Mouse (Mus musculus) heart, embryonic 16.5 days (tissue): ENCODE results near the gene Rpp38. TPM values are rescaled to one million over a fixed set of nuclear protein-coding genes. Genes with fewer than 3 reads are reported as not detected.

Experiments
- ATAC-seq: fragments of 200-750 bp; cut with Nextera tagmentation; replicated peaks from 2 replicates; pipeline ENCODE4 v1.8.0; 2017; ENCODE audit warnings: moderate number of reproducible peaks; ENCODE audit not compliant: insufficient read depth, low FRiP score; ENCODE audit errors: extremely low read depth
- H3K27ac ChIP-seq: fragments of 300-500 bp; sonication (generic); 2 replicates; pipeline ENCODE4 v1.5.1; 2014; ENCODE audit warnings: mild to moderate bottlenecking, low read length, control low read depth, moderate library complexity
- H3K27me3 ChIP-seq: fragments of 300-500 bp; sonication (generic); 2 replicates; pipeline ENCODE4 v1.6.1; 2014; ENCODE audit warnings: low read length, mixed read lengths; ENCODE audit not compliant: control insufficient read depth, insufficient read depth
- H3K36me3 ChIP-seq: fragments of 300-500 bp; sonication (generic); 2 replicates; pipeline ENCODE4 v1.6.1; 2014; ENCODE audit not compliant: control insufficient read depth, insufficient read depth
- H3K4me1 ChIP-seq: fragments of 300-500 bp; sonication (generic); 2 replicates; pipeline ENCODE4 v1.6.1; 2014; ENCODE audit warnings: low read length, mixed read lengths; ENCODE audit not compliant: control insufficient read depth, insufficient read depth
- H3K4me2 ChIP-seq: fragments of 300-500 bp; sonication (generic); 2 replicates; pipeline ENCODE4 v1.6.1; 2014; ENCODE audit warnings: low read depth, mild to moderate bottlenecking, control low read depth, low read length
- H3K4me3 ChIP-seq: fragments of 300-500 bp; sonication (generic); 2 replicates; pipeline ENCODE4 v1.5.1; 2014; ENCODE audit warnings: mild to moderate bottlenecking, control low read depth, low read length
- H3K9ac ChIP-seq: fragments of 300-500 bp; sonication (generic); 2 replicates; pipeline ENCODE4 v1.6.1; 2014; ENCODE audit warnings: low read length, control low read depth
- H3K9me3 ChIP-seq: fragments of 300-500 bp; sonication (generic); replicated peaks from 2 replicates; pipeline ENCODE4 v1.6.1; 2016; ENCODE audit warnings: low read length; ENCODE audit not compliant: control insufficient read depth
- WGBS: fragments of 180-500 bp; shearing (Covaris S2); extraction: QIAGEN DNeasy Blood & Tissue Kit; methylation state at CpG from one replicate; pipeline ENCODE4 v1.1.7; 2014; 5-methylcytosine and 5-hydroxymethylcytosine counted together
- polyA plus RNA-seq: library from polyadenylated mRNA; unstranded; fragments of >200 nt; fragmentation: Nextera tagmentation; extraction: Ambion mirVana; gene quantifications from 2 replicates; pipeline ENCODE4 v1.2.1, GENCODE M21; 2015

Gene Rpp38
- polyA plus RNA-seq, 1 experiment from 2014 or later: 11.9 TPM

GRCm38 (mm10) chr2:3335611-3336301 is 3.3 kb upstream of the Rpp38 start, which contains the start of gene Acbd7:
TSS of gene Acbd7 (plus strand) at chr2:3336168.
- Histone ChIP-seq H3K36me3 (no peaks in the 10 kb centered on the region), H3K4me1 (peaks cover 17% of the 10 kb centered on the region), H3K27me3 (no peaks in the 10 kb centered on the region), H3K9me3 (no peaks in the 10 kb centered on the region), H3K4me3 (peak within 1 kb of the TSS; percentile 50), H3K9ac (peak within 1 kb of the TSS; percentile 9), H3K27ac (no peak within 1 kb of the TSS), H3K4me2 (peak within 1 kb of the TSS; percentile 66)
- WGBS: 4% methylated on average over 20 of the region's 20 CpGs
- no peak for ATAC-seq

GRCm38 (mm10) chr2:3333761-3334160 is 1.3 kb upstream of the Rpp38 start:
- WGBS: 85% methylated on average over 12 of the region's 12 CpGs
- Histone ChIP-seq H3K9me3 (no peaks in the 10 kb centered on the region), H3K4me3 (no peak overlapping the region), H3K4me2 (no peak overlapping the region), H3K9ac (no peak overlapping the region), H3K36me3 (peaks cover 6% of the 10 kb centered on the region), H3K27ac (no peak overlapping the region), H3K27me3 (no peaks in the 10 kb centered on the region), H3K4me1 (peaks cover 18% of the 10 kb centered on the region)
- no peak for ATAC-seq

GRCm38 (mm10) chr2:3332056-3332455 is 387 bp downstream of the Rpp38 start:
- peak overlapping the region; percentile 89 for H3K9ac ChIP-seq
- peak overlapping the region; percentile 93 for H3K4me2 ChIP-seq
- H3K4me3 ChIP-seq: peak overlapping the region; percentile 82
- under 1% methylated on average over 21 of the region's 21 CpGs for WGBS
- peaks cover 18% of the 10 kb centered on the region for H3K4me1 ChIP-seq
- no peaks in the 10 kb centered on the region for H3K27me3 ChIP-seq
- peaks cover 14% of the 10 kb centered on the region for H3K36me3 ChIP-seq
- ATAC-seq: no peak
- peak overlapping the region; percentile 76 for H3K27ac ChIP-seq
- no peaks in the 10 kb centered on the region for H3K9me3 ChIP-seq

GRCm38 (mm10) chr2:3331071-3331703 is 1.3 kb downstream of the Rpp38 start:
- no peak overlapping the region for H3K27ac ChIP-seq
- no peak for ATAC-seq
- peak overlapping the region; percentile 93 for H3K4me2 ChIP-seq
- H3K9me3 ChIP-seq: no peaks in the 10 kb centered on the region
- H3K36me3 ChIP-seq: peaks cover 15% of the 10 kb centered on the region
- WGBS: 64% methylated on average over 5 of the region's 5 CpGs
- peak overlapping the region; percentile 82 for H3K4me3 ChIP-seq
- no peaks in the 10 kb centered on the region for H3K27me3 ChIP-seq
- H3K9ac ChIP-seq: peak overlapping the region; percentile 89
- H3K4me1 ChIP-seq: peaks cover 18% of the 10 kb centered on the region

- peaks cover 41% of the 10 kb centered on the region for H3K36me3 ChIP-seq
- no peak for ATAC-seq
Observed at GRCm38 (mm10) chr2:3327351-3327750, 5.1 kb downstream of the Rpp38 start.

GRCm38 (mm10) chr2:3326547-3326946 is 5.9 kb downstream of the Rpp38 start:
- ATAC-seq: no peak
- no peak overlapping the region for H3K27ac ChIP-seq
- peaks cover 42% of the 10 kb centered on the region for H3K36me3 ChIP-seq
- 44% methylated on average over 1 of the region's 1 CpGs for WGBS
- H3K4me1 ChIP-seq: peaks cover 9% of the 10 kb centered on the region
- no peaks in the 10 kb centered on the region; the same call in 1 of the 2 replicates for H3K9me3 ChIP-seq
- H3K4me3 ChIP-seq: no peak overlapping the region
- no peaks in the 10 kb centered on the region for H3K27me3 ChIP-seq
- no peak overlapping the region for H3K4me2 ChIP-seq
- no peak overlapping the region for H3K9ac ChIP-seq

More at GRCm38 (mm10) chr2:3327351-3327750, 5.1 kb downstream of the Rpp38 start:
- Histone ChIP-seq H3K9ac (no peak overlapping the region), H3K4me3 (no peak overlapping the region), H3K27ac (no peak overlapping the region), H3K4me1 (peaks cover 12% of the 10 kb centered on the region), H3K4me2 (no peak overlapping the region), H3K9me3 (no peaks in the 10 kb centered on the region; the same call in 1 of the 2 replicates), H3K27me3 (no peaks in the 10 kb centered on the region)
- 18% methylated on average over 1 of the region's 1 CpGs for WGBS

GRCm38 (mm10) chr2:3324381-3325130 is 7.9 kb downstream of the Rpp38 start:
- H3K36me3 ChIP-seq: peaks cover 42% of the 10 kb centered on the region
- 93% methylated on average over 7 of the region's 7 CpGs for WGBS
- ATAC-seq: no peak

GRCm38 (mm10) chr2:3323132-3323531 is 9.3 kb downstream of the Rpp38 start:
- Histone ChIP-seq H3K9ac (no peak overlapping the region), H3K9me3 (no peaks in the 10 kb centered on the region; the same call in 1 of the 2 replicates), H3K4me2 (no peak overlapping the region), H3K27ac (no peak overlapping the region), H3K36me3 (peaks cover 34% of the 10 kb centered on the region), H3K4me3 (no peak overlapping the region), H3K4me1 (no peaks in the 10 kb centered on the region), H3K27me3 (no peaks in the 10 kb centered on the region)
- WGBS: 81% methylated on average over 2 of the region's 2 CpGs
- no peak for ATAC-seq

More at GRCm38 (mm10) chr2:3324381-3325130, 7.9 kb downstream of the Rpp38 start:
- H3K9ac ChIP-seq: no peak overlapping the region
- H3K27ac ChIP-seq: no peak overlapping the region
- no peaks in the 10 kb centered on the region; the same call in 1 of the 2 replicates for H3K9me3 ChIP-seq
- no peaks in the 10 kb centered on the region for H3K27me3 ChIP-seq
- H3K4me3 ChIP-seq: no peak overlapping the region
- H3K4me2 ChIP-seq: no peak overlapping the region
- H3K4me1 ChIP-seq: no peaks in the 10 kb centered on the region
